Mouse (Mus musculus): ENCODE results near the gene Foxp1.

DNA sequence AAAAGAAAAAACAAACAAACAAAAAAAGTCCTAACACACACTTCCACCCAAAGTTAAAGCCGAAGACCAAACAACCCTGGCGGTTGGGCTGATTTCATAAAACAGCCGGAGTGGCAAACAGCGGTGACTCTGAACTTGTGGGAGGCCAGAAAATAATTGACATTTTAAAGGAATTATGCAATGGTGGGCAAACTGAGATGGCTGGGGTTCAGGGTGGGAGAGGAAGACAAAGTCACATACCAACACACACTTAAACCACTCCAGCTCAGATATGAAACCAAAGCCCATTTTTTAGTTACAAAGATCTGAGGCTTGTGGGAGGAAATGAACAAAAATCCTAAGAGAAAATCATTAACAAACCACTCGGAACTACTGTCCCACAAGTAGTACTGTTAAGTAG lies 17.6 kb upstream of the Foxp1 start:
- TF ChIP-seq TCF12 (IDR thresholded peaks at IDR 0.05; ENCODE audit: insufficient read depth, poor library complexity, severe bottlenecking), result no peak
- no peak for TF ChIP-seq USF1 (IDR thresholded peaks at IDR 0.05; ENCODE audit: low read depth)
- no peak for TF ChIP-seq MAX (IDR thresholded peaks at IDR 0.05; ENCODE audit: low read depth)
- TF ChIP-seq POLR2A (IDR thresholded peaks at IDR 0.05; ENCODE audit: insufficient read length, low read depth), result no peak
- TF ChIP-seq E2F4 (IDR thresholded peaks at IDR 0.05; ENCODE audit: insufficient read depth), result no peak
- TF ChIP-seq SRF (IDR thresholded peaks at IDR 0.05; ENCODE audit: control insufficient read depth, insufficient read length, low read depth), result no peak
- no peak for TF ChIP-seq MYOG (IDR thresholded peaks at IDR 0.05; ENCODE audit: control insufficient read depth in 1 of 3, insufficient read depth in 1 of 3, insufficient read length in 2 of 3, low read depth in 2 of 3)
